Mouse (Mus musculus): ENCODE measurements around the gene Rxra. TPM values are rescaled to one million over a fixed set of nuclear protein-coding genes. Genes with fewer than 3 reads are reported as not detected.

Rxra gene
- total RNA-seq, 1 experiment from 2014 or later: 62.1 TPM

GRCm38 (mm10) chr2:27738396-27738795 lies 62.2 kb downstream of the Rxra start:
- DNase-seq: no peak

- DNase-seq: peak; percentile 92
These were observed 63.9 kb downstream of the Rxra start for GRCm38 (mm10) chr2:27740091-27740608.

GRCm38 (mm10) chr2:27743177-27743576 lies 66.9 kb downstream of the Rxra start:
- DNase-seq: no peak

GRCm38 (mm10) chr2:27743863-27744611 lies 67.8 kb downstream of the Rxra start:
- no peak for DNase-seq

GRCm38 (mm10) chr2:27744612-27745351 lies 68.5 kb downstream of the Rxra start:
- no peak for DNase-seq

- peak; percentile 51 for DNase-seq
These were observed 69.7 kb downstream of the Rxra start for GRCm38 (mm10) chr2:27745673-27746620.

- no peak for DNase-seq
These were observed 70.6 kb downstream of the Rxra start for GRCm38 (mm10) chr2:27746854-27747253.

- DNase-seq: no peak
These were observed 72.7 kb downstream of the Rxra start for GRCm38 (mm10) chr2:27748984-27749383.

GRCm38 (mm10) chr2:27750399-27751134 lies 74.3 kb downstream of the Rxra start:
- DNase-seq: no peak

- no peak for DNase-seq
These were observed 74.9 kb downstream of the Rxra start for GRCm38 (mm10) chr2:27751135-27751519.

- DNase-seq: no peak
These were observed 75.6 kb downstream of the Rxra start for GRCm38 (mm10) chr2:27751803-27752202.

GRCm38 (mm10) chr2:27754094-27754493 lies 77.9 kb downstream of the Rxra start:
- DNase-seq: no peak

- no peak for DNase-seq
These were observed 79.9 kb downstream of the Rxra start for GRCm38 (mm10) chr2:27755986-27756641.

GRCm38 (mm10) chr2:27758414-27759301 lies 82.4 kb downstream of the Rxra start:
- DNase-seq: peak; percentile 96

GRCm38 (mm10) chr2:27759431-27759830 lies 83.2 kb downstream of the Rxra start:
- no peak for DNase-seq

GRCm38 (mm10) chr2:27761260-27761995 lies 85.2 kb downstream of the Rxra start:
- no peak for DNase-seq

- DNase-seq: no peak
These were observed 85.7 kb downstream of the Rxra start for GRCm38 (mm10) chr2:27761996-27762340.

GRCm38 (mm10) chr2:27762509-27762908 lies 86.3 kb downstream of the Rxra start:
- DNase-seq: no peak

Data from adrenal gland, postnatal 14 days (tissue).